Mouse (Mus musculus) hindbrain, embryonic 15.5 days (tissue): ENCODE measurements around the gene Hoxb8. TPM values are rescaled to one million over a fixed set of nuclear protein-coding genes. Genes with fewer than 3 reads are reported as not detected.

Source experiments
- microRNA counts: library from miRNA; unstranded; fragments of <30 nt; microRNA quantifications from one replicate; lab custom pipeline; 2016
- microRNA-seq: library from miRNA; unstranded; fragments of <30 nt; microRNA quantifications from one replicate; pipeline ENCODE4, GENCODE M21; 2016
- polyA plus RNA-seq: library from polyadenylated mRNA; unstranded; fragments of >200 nt; fragmentation: Nextera tagmentation; extraction: Ambion mirVana; gene quantifications from 2 replicates; pipeline ENCODE4 v1.2.1, GENCODE M21; 2015

Gene Hoxb8
- polyA plus RNA-seq, 1 experiment from 2014 or later: 26.1 TPM

MicroRNA genes within 50 kb of the gene (microRNA counts, 519-probe panel; counts per million panel counts)
- microRNA mmu-miR-10a (lab: Ali Mortazavi, UCI) (4,252 counts per million, percentile 87 among the panel's probes with 10 or more counts), microRNA mmu-miR-196a (lab: Ali Mortazavi, UCI) (not detected)

Small RNA genes lying within 50 kb of the gene (microRNA-seq; reads per million reads assigned to microRNA genes)
- gene Mir10a (86,323 reads per million, percentile 100 among the genes with 10 or more reads in this experiment), gene Mir196a-1 (not detected)

Other genes starting within 250 kb of the Hoxb8 start
- gene Snf8, start 247.0 kb upstream of the Hoxb8 start, polyA plus RNA-seq: 128 and 129 TPM in 2 replicates
- 40.0 and 40.1 TPM in 2 replicates for gene Ube2z, start 216.5 kb upstream of the Hoxb8 start, polyA plus RNA-seq
- 772 and 777 TPM in 2 replicates for gene Atp5g1, start 206.2 kb upstream of the Hoxb8 start, polyA plus RNA-seq
- gene Calcoco2, start 169.9 kb upstream of the Hoxb8 start, polyA plus RNA-seq: 0.09 and 0.10 TPM in 2 replicates
- 0.29 and 0.43 TPM in 2 replicates for gene Ttll6, start 148.1 kb upstream of the Hoxb8 start, polyA plus RNA-seq
- not detected in 2 replicates for gene Hoxb13, start 87.6 kb upstream of the Hoxb8 start, polyA plus RNA-seq
- 2.1 and 15.7 TPM in 2 replicates for gene Hoxb9, start 10.4 kb upstream of the Hoxb8 start, polyA plus RNA-seq
- 26.5 and 33.6 TPM in 2 replicates for gene Hoxb7, start 4.7 kb downstream of the Hoxb8 start, polyA plus RNA-seq
- 52.1 and 66.7 TPM in 2 replicates for gene Hoxb6, start 10.6 kb downstream of the Hoxb8 start, polyA plus RNA-seq
- gene Hoxb5, start 21.4 kb downstream of the Hoxb8 start, polyA plus RNA-seq: 115 and 140 TPM in 2 replicates
- gene Hoxb4, start 36.4 kb downstream of the Hoxb8 start, polyA plus RNA-seq: 3.5 and 3.8 TPM in 2 replicates
- gene Hoxb3, start 41.4 kb downstream of the Hoxb8 start, polyA plus RNA-seq: 12.8 and 13.2 TPM in 2 replicates
- gene Hoxb2, start 68.6 kb downstream of the Hoxb8 start, polyA plus RNA-seq: 26.8 and 32.9 TPM in 2 replicates
- 0.30 and 0.52 TPM in 2 replicates for gene Hoxb1, start 83.8 kb downstream of the Hoxb8 start, polyA plus RNA-seq
- gene Skap1, start 182.7 kb downstream of the Hoxb8 start, polyA plus RNA-seq: 6.1 and 6.5 TPM in 2 replicates